Mouse (Mus musculus): ENCODE data around the gene Stap2. TPM values are rescaled to one million over a fixed set of nuclear protein-coding genes. Genes with fewer than 3 reads are reported as not detected.

The Stap2 gene
- 1.9 and 2.0 TPM in 2 replicates for polyA plus RNA-seq (2012; rRNA removed)

DNA sequence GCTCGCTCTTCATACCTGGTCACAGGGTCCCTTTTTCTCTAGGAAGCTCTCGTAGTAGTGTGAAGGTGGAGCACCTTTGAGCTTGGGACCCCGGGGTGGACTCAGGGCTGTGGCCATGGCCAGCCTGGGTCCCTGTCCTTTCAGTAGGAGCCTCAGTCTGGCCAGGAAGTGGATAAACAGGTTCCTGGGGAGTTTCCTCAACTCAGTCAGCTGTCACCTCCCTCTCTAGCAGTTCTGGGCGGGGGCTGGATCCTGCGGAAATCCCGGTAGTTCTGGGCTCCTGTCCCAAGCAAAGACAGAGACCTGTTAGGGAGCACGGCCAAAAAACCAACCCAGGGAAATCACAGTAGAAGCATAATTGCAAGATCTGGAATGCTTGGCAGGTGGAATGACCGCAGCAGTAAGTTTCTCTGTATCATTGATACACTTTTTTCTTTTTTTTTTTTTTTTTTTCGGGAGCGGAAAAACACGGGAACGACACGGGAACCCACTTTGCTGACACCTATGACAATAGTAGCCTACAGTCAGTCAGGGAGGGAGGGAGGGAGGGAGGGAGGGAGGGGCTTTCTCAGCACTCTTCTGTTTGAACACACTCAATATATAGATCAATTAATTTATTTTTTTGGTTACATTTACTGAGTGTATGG is at the start of gene Stap2, which contains the start of gene Mpnd:
TSS of gene Stap2 (minus strand) at position 170 of the 647 bp plus-strand sequence.
TSS of gene Mpnd (plus strand) at position 297 of the 647 bp plus-strand sequence.

DNA sequence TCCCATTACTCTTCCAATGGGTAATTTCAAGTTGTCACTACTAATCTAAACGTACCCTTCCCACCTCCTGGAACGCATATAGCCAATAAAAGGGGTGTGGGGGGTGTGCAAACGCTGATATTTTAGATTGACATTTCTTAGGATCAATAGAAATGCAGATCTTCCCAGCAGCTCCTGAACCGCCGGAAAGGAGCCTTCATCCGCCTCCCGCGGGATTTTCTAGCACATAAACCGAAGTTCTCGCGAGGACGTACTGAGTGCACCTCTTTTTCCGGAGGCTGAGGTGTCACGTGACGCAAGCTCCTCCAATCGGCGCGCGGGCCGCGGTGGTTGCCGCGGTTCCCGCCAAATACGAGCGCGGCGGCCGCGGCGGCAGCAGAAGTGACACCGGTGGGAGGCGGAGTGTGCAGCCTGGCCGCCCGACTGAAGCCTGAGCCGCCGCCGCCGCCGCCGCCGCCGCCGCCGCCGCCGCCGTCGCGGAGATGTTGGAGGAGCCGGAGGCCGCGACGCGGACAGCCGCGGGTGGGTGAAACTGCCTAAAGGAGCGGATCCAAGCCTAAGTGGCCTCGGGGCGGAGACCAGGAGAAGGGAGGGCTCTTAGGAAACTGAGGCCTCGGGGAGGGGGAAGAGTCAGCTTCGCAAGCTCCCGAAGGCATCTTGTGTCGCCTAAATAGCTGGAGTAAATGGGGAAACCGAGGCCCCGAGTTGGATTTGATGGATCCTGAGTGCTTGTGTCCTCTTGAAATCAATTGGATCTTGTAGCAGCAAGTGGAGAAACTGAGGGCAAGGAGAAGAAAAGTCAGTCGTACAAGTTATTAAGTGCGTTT is 34.9 kb upstream of the Stap2 start, which contains the start of gene Chaf1a:
TSS of gene Chaf1a (plus strand) at position 410 of the 827 bp plus-strand sequence.

DNA sequence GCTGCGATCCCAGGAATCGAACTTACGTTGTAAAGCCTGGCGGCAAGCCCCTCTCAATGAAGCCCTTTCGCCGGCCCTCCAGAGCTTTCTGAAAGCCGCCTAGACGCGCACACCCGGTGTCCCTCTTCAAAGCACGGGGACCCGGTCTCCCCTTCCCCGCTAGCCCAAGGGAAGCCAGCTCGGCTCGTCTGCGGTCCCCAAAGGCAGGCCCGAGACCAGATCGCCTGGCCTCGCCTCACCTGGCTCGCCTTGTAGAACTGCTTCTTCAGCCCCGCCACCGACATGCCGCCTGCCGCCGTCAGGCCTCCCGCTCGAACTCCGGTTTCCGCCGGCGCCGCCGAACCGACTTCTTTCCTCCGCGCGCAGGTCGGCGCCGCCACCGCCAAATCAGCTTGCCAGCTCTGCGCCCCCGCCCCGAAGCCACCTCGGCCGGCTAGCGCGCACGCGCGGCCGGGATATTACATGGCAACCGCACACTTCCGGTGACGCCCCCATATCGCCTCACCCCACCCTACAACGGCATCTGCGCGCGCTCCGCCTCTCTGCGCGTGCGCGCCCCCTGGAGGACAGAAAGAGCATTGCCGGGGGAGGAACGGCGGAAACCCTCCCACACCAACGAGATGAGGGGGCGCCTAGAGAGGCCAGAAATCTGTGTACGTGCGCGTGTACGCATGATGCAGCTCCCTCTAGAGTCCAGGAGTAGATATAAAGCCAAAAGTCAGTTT is 31.0 kb upstream of the Stap2 start, which contains the start of gene Sh3gl1:
TSS of gene Sh3gl1 (minus strand) at position 460 of the 725 bp plus-strand sequence.

DNA sequence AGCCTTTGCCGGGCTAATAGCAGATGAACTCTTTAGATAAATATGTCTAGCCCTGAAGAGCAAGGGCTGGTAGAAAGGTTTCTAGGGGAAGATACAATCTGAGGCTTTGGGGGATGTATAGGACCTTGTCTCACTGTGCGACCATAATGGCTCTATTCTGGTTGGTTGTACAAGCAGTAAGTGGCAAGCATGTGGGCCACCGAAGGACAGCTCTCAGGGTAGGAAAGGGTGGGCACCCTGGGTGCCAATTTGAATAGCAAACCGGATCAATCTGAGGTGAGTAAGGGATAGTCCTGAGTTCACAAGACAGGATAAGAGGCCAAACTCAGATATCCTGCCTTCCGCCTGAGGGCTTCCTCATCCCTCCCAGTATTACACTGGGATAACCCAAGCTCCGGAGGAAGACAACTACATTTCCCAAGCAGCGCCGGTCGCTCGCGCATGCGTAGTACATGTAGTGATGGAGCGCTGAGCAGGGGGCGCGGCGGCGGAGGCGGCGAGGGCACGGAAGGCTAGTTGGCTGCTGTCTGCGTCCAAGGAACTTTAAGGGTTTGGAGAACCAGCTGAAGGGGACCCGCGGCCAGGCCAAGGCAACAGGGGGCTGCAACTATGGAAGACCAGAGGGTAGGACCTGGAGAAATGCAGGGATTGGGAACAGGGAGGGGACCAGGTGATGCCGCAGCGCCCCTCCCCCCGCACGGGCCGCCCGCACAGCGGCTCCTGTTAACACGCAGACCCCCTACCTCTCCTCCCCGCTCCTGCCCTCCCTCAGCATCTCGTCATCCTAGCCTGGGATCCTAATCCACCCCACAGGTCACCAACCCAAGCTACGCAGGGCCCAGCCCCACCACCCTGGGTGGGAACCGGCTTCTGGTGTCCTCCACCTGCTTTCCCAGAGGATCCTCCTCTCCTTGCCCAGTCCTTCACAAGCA is 19.1 kb downstream of the Stap2 start, which contains the start of gene Fsd1:
TSS of gene Fsd1 (plus strand) at position 480 of the 932 bp plus-strand sequence.

DNA sequence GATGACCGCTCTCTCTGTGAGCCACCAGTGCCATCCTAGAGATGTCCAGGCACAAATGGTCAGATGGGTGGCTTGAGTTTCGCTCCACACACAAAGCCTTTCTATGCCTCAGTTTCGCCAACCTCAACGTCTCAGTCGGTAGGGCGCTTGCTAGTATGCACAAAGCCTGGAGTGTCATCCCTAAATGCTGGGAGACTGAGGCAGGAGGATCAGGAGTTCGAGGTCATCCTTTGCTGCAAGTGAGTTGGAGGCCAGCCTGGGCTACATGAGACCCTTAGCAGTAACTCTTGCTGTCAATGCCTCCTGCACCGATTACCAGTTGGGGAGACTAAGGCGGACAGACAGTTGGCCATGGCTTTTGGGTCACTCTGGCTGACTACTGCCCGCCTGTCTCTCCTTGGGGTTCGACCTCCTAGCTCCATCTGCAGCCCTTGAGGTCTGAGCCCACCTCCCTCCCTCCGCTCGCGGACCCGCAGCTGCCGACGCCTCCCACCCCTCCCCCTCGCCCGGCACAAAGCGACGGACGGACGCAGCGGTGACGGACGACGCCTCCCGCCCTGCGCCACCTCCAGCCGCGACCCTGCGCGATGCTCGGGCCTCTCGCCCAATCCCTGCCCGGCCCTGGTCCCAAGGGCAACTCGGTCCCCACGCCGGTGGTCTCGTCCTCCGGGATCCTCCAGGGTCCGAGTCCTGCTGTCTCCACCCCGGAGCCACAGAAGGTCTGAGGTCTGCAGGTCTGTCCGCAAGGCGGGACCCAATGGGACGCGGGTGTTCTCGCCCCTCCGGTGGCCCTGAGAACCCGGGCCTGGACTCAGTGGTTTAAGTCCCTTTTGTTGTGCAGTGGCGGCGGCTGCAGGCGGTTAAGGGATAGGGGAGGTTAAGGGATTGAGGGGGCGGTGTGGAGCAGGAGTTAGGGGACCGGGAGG is 35.2 kb downstream of the Stap2 start, which contains the start of gene Shd:
TSS of gene Shd (plus strand) at position 502 of the 926 bp plus-strand sequence.

DNA sequence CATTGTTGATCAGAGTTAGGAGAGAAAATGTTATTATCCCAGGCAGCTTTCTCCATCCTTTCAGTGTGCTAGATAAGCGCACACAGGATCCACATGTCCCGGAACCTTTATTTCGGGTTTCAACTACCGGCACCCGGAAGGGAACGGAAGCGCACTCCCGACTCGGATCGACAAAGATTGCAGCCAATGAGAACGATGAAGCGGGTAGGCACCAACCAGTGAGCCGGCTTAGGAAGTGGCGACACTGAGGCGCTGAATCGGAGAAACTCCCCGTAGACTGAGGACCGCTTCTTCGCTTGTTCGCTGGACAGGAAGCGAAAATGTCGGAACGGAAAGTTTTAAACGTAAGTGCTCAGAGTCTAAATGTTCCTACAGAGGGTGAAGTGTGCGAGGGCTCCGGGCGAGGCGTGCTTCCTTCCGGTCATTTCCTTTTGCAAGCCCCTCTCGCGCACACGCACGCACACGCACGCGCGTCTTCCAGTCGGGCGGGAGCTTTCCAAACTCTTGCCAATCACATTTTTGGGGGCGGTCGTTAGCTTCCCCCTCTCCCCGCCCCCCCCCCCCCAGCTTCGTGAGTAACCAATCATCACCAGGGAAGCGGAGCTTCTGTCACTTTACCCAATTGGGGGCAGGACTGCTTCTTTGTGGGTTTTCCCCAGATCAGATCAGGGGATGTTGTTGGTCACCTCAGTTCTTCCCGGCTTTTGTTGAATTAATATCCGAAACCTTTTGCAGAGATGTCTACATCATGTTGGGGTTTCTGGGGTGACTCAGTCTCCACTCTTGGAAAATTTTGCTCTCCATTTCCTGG is 46.3 kb downstream of the Stap2 start, which contains the start of gene Yju2:
TSS of gene Yju2 (plus strand) at position 182 of the 811 bp plus-strand sequence.

DNA sequence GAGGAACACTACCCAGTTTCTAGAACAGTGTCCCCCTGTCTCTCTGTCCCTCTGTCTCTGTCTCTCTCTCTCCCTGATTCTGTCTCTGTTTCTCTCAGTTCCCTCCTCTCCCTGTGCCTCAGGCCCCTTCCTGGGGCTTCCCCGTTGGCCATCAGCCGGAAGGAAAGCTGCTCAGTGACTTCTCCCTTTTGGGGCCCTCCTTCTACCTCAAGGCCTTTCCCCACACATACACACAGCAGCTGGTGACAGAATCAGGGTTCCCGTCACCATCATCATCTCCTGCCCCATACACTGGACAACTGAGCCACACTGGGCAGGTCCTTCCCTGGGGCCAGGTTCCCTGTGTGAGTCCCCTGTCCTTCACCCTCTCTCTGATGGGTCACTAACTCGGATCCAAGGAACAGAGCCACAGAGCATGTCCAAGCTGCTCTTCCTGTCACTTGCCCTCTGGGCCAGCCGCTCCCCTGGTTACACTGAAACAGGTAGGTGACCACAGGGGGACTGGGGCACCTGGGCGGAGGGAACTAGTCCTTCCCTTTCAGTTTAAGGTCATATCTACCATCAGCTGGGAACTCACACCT is 52.8 kb downstream of the Stap2 start, which contains the start of gene Ebi3:
TSS of gene Ebi3 (plus strand) at position 194 of the 581 bp plus-strand sequence.

DNA sequence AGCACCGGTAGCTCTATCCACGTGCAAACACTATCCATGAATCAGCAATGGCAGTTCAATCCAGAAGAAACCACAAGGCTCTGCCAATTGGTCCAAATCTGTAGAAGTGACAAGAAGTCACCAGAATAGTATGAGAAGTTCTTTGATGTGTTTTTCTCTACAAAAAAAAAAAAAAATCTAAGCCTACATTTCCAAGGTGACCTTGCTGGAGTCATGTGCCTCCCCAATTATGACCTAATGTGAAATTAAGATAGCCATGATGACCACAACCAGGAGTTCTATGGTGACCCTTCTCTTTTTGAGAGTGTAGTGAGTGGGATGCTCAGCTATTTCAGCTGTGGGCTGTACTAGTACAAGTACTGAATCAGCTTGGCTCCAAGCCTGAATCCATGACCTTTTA is 56.0 kb downstream of the Stap2 start, which contains the start of gene Zfp119b:
TSS of gene Zfp119b (minus strand) at position 101 of the 400 bp plus-strand sequence.

Other genes with a start within 250 kb of the Stap2 start
- gene Zfp119a, start 126.7 kb downstream of the Stap2 start, polyA plus RNA-seq (2012; rRNA removed), result 0.84 and 0.92 TPM in 2 replicates
- 3.6 TPM in 2 replicates for gene Zfp959, start 113.5 kb downstream of the Stap2 start, polyA plus RNA-seq (2012; rRNA removed)
- 1.0 and 1.1 TPM in 2 replicates for gene Zfp119b, start 56.1 kb downstream of the Stap2 start, polyA plus RNA-seq (2012; rRNA removed)
- 3.0 and 4.2 TPM in 2 replicates for gene Ebi3, start 52.9 kb downstream of the Stap2 start, polyA plus RNA-seq (2012; rRNA removed)
- 5.0 and 5.9 TPM in 2 replicates for gene Yju2, start 46.5 kb downstream of the Stap2 start, polyA plus RNA-seq (2012; rRNA removed)
- 0.23 and 0.38 TPM in 2 replicates for gene Shd, start 35.1 kb downstream of the Stap2 start, polyA plus RNA-seq (2012; rRNA removed)
- gene Fsd1, start 19.1 kb downstream of the Stap2 start, polyA plus RNA-seq (2012; rRNA removed), result 0.08 and 0.25 TPM in 2 replicates
- gene Mpnd, start 127 bp upstream of the Stap2 start, polyA plus RNA-seq (2012; rRNA removed), result 14.0 and 16.4 TPM in 2 replicates
- 25.3 and 29.6 TPM in 2 replicates for gene Sh3gl1, start 31.1 kb upstream of the Stap2 start, polyA plus RNA-seq (2012; rRNA removed)
- gene Chaf1a, start 34.9 kb upstream of the Stap2 start, polyA plus RNA-seq (2012; rRNA removed), result 16.0 and 18.2 TPM in 2 replicates
- gene Ubxn6, start 69.4 kb upstream of the Stap2 start, polyA plus RNA-seq (2012; rRNA removed), result 7.6 and 8.7 TPM in 2 replicates
- 30.2 and 32.2 TPM in 2 replicates for gene Hdgfl2, start 74.0 kb upstream of the Stap2 start, polyA plus RNA-seq (2012; rRNA removed)
- 0.02 TPM in 2 replicates for gene Plin4, start 104.2 kb upstream of the Stap2 start, polyA plus RNA-seq (2012; rRNA removed)
- gene Plin5, start 112.0 kb upstream of the Stap2 start, polyA plus RNA-seq (2012; rRNA removed), result 0.15 and 0.16 TPM in 2 replicates
- 0.17 and 0.18 TPM in 2 replicates for gene Lrg1, start 116.4 kb upstream of the Stap2 start, polyA plus RNA-seq (2012; rRNA removed)
- 0.93 and 0.95 TPM in 2 replicates for gene Sema6b, start 134.8 kb upstream of the Stap2 start, polyA plus RNA-seq (2012; rRNA removed)
- 1.4 and 1.7 TPM in 2 replicates for gene Tnfaip8l1, start 156.9 kb upstream of the Stap2 start, polyA plus RNA-seq (2012; rRNA removed)
- 38.1 and 40.3 TPM in 2 replicates for gene Mydgf, start 178.3 kb upstream of the Stap2 start, polyA plus RNA-seq (2012; rRNA removed)
- gene Dpp9, start 213.3 kb upstream of the Stap2 start, polyA plus RNA-seq (2012; rRNA removed), result 12.9 and 15.0 TPM in 2 replicates